19 mouse cellular contexts compared by ENCODE assay signal in genomic region chr8:107253121-107253520, GRCm38 (mm10). TPM values are rescaled to one million over a fixed set of nuclear protein-coding genes. Genes with fewer than 3 reads are reported as not detected.
DNase-seq lines count a peak whose midpoint lies in the region; ATAC-seq lines count a peak whose summit lies in the region.
"Had no signal": no experiment of that assay in that cellular context is flagged by ENCODE, and none has a peak within 500 bp of the region (broad histone marks: within the 10 kb centered on the region; RNA-seq: fewer than 3 reads in every experiment).

No protein-coding gene starts in this region.

- no peak overlapping the region for H3K9ac ChIP-seq in hindbrain, embryonic 11.5 days (ENCODE audit: low read depth, low read length)
- no peak overlapping the region for H3K9ac ChIP-seq in forebrain, embryonic 12.5 days
- H3K9ac ChIP-seq in forebrain, embryonic 11.5 days (ENCODE audit: low read length): no peak overlapping the region
- H3K9ac ChIP-seq: liver, embryonic 14.5 days; neural tube, embryonic 15.5 days had no signal

- 69% methylated on average over 6 of the region's 6 CpGs for WGBS in hindbrain, embryonic 11.5 days
- 75% methylated on average over 6 of the region's 6 CpGs for WGBS in forebrain, embryonic 12.5 days
- 80% methylated on average over 6 of the region's 6 CpGs for WGBS in forebrain, embryonic 11.5 days

- H3K9me3 ChIP-seq in hindbrain, embryonic 11.5 days (ENCODE audit: control insufficient read depth, low read length): no peaks in the 10 kb centered on the region
- H3K9me3 ChIP-seq in forebrain, embryonic 12.5 days: no peaks in the 10 kb centered on the region
- H3K9me3 ChIP-seq in forebrain, embryonic 11.5 days (ENCODE audit: control insufficient read depth, low read length): no peaks in the 10 kb centered on the region
- H3K9me3 ChIP-seq: G1E; midbrain, embryonic 10.5 days; neural tube, embryonic 15.5 days had no signal

- peak; percentile 7 for DNase-seq in heart, adult 8-10 months (ENCODE audit: low spot score)
- DNase-seq in heart, postnatal 25 days (ENCODE audit: low spot score): no peak
- DNase-seq in urinary bladder, postnatal 14 days (ENCODE audit: low spot score): peak; percentile 47
- no peak for DNase-seq in urinary bladder, adult 2 months (ENCODE audit: low spot score)
- DNase-seq in kidney, postnatal 4 days: peak; percentile 26 to 32
- DNase-seq in hindbrain, embryonic 11.5 days (ENCODE audit: low spot score): no peak
- DNase-seq in forebrain, embryonic 11.5 days (ENCODE audit: low spot score): no peak
- DNase-seq: adrenal gland, postnatal 36 days; B cell, adult 2 months; cerebellum, adult 9-11 months; heart, postnatal 10 days had no signal

- ATAC-seq in hindbrain, embryonic 11.5 days (ENCODE audit: low FRiP score): no peak
- ATAC-seq in forebrain, embryonic 12.5 days (ENCODE audit: low FRiP score): no peak
- ATAC-seq in forebrain, embryonic 11.5 days (replicated peaks; ENCODE audit: low FRiP score): no peak
- ATAC-seq: hindbrain, postnatal 0 days had no signal

- no peak overlapping the region for H3K4me2 ChIP-seq in hindbrain, embryonic 11.5 days (replicated peaks; ENCODE audit: low read depth, low read length)
- no peak overlapping the region for H3K4me2 ChIP-seq in forebrain, embryonic 12.5 days
- H3K4me2 ChIP-seq in forebrain, embryonic 11.5 days (ENCODE audit: low read depth, low read length, severe bottlenecking): no peak overlapping the region
- H3K4me2 ChIP-seq: neural tube, embryonic 15.5 days had no signal

- H3K27ac ChIP-seq in hindbrain, embryonic 11.5 days (ENCODE audit: low read depth, low read length): no peak overlapping the region
- no peak overlapping the region for H3K27ac ChIP-seq in forebrain, embryonic 12.5 days
- no peak overlapping the region for H3K27ac ChIP-seq in forebrain, embryonic 11.5 days (ENCODE audit: low read depth, low read length)
- H3K27ac ChIP-seq: hindbrain, postnatal 0 days; layer of hippocampus, adult 2 months; liver, embryonic 14.5 days; midbrain, embryonic 10.5 days; neural tube, embryonic 15.5 days had no signal

- H3K36me3 ChIP-seq in hindbrain, embryonic 11.5 days (ENCODE audit: control insufficient read depth, insufficient read depth, low read length): no peaks in the 10 kb centered on the region
- H3K36me3 ChIP-seq in forebrain, embryonic 12.5 days (replicated peaks): no peaks in the 10 kb centered on the region
- no peaks in the 10 kb centered on the region for H3K36me3 ChIP-seq in forebrain, embryonic 11.5 days (ENCODE audit: control insufficient read depth, insufficient read depth, low read length)
- H3K36me3 ChIP-seq: G1E; midbrain, embryonic 10.5 days; neural tube, embryonic 15.5 days had no signal

- no peaks in the 10 kb centered on the region for H3K27me3 ChIP-seq in hindbrain, embryonic 11.5 days (ENCODE audit: control insufficient read depth, insufficient read depth, low read length)
- H3K27me3 ChIP-seq in forebrain, embryonic 12.5 days: no peaks in the 10 kb centered on the region
- no peaks in the 10 kb centered on the region for H3K27me3 ChIP-seq in forebrain, embryonic 11.5 days (ENCODE audit: control insufficient read depth, insufficient read depth, low read length)
- H3K27me3 ChIP-seq: neural tube, embryonic 15.5 days had no signal

- intact Hi-C loops in heart, postnatal 25 days (cut with DNase I): no loop called here

- H3K4me1 ChIP-seq in hindbrain, embryonic 11.5 days (replicated peaks; ENCODE audit: control insufficient read depth, insufficient read depth, low read length): no peaks in the 10 kb centered on the region
- H3K4me1 ChIP-seq in forebrain, embryonic 12.5 days: no peaks in the 10 kb centered on the region
- H3K4me1 ChIP-seq in forebrain, embryonic 11.5 days (replicated peaks; ENCODE audit: control insufficient read depth, insufficient read depth, low read length): no peaks in the 10 kb centered on the region
- H3K4me1 ChIP-seq: midbrain, embryonic 10.5 days; neural tube, embryonic 15.5 days had no signal

- H3K4me3 ChIP-seq in hindbrain, embryonic 11.5 days (ENCODE audit: low read depth, low read length): no peak overlapping the region
- no peak overlapping the region for H3K4me3 ChIP-seq in forebrain, embryonic 12.5 days (replicated peaks)
- H3K4me3 ChIP-seq in forebrain, embryonic 11.5 days (ENCODE audit: low read depth, low read length): no peak overlapping the region
- H3K4me3 ChIP-seq: erythroblast, embryonic 14.5 days; layer of hippocampus, adult 2 months; midbrain, embryonic 10.5 days; neural tube, embryonic 15.5 days had no signal

RNA-seq across cellular contexts. Expression of gene Nfat5, which starts 40.1 kb away (rescaled TPM):
- 10 to 100 TPM; 19.1 to 24.7 (median 23.8) TPM for total RNA-seq in heart, adult 8-10 months (2022)
- total RNA-seq in heart, postnatal 25 days (2021): 10 to 100 TPM; 24.5 to 27.5 TPM
- 57.2 and 60.8 TPM in 2 replicates for polyA plus RNA-seq in urinary bladder, adult 2 months (2012; rRNA removed)
- 10.1 and 14.7 TPM in 2 replicates for polyA plus RNA-seq in hindbrain, embryonic 11.5 days (2014; fragmentation: Nextera tagmentation; extraction: Ambion mirVana)
- polyA plus RNA-seq in forebrain, embryonic 12.5 days (2016; fragmentation: Nextera tagmentation; extraction: Ambion mirVana): 11.1 and 14.0 TPM in 2 replicates
- polyA plus RNA-seq in forebrain, embryonic 11.5 days (2014; fragmentation: Nextera tagmentation; extraction: Ambion mirVana): 10.1 and 14.5 TPM in 2 replicates

Comparison
In these comparisons a context has a peak if more than half of its experiments do, and no peak if none do; other contexts are left out.
1. DNase-seq: peak in heart, adult 8-10 months (single experiment), urinary bladder, postnatal 14 days (single experiment) and kidney, postnatal 4 days (2 of 2); none in heart, postnatal 25 days (single experiment), urinary bladder, adult 2 months (single experiment), hindbrain, embryonic 11.5 days (single experiment) and forebrain, embryonic 11.5 days (single experiment).